Mouse (Mus musculus) ovary, adult 18-20 months (tissue): ENCODE measurements around the gene Iglon5.
A peak's percentile ranks its signal among the peaks of the same experiment; 100 is the strongest.

Source experiments
- DNase-seq: peaks from one replicate; pipeline ENCODE4 v3.0.0; 2022; ENCODE audit warnings: low spot score, mixed read lengths

Gene Iglon5

DNA sequence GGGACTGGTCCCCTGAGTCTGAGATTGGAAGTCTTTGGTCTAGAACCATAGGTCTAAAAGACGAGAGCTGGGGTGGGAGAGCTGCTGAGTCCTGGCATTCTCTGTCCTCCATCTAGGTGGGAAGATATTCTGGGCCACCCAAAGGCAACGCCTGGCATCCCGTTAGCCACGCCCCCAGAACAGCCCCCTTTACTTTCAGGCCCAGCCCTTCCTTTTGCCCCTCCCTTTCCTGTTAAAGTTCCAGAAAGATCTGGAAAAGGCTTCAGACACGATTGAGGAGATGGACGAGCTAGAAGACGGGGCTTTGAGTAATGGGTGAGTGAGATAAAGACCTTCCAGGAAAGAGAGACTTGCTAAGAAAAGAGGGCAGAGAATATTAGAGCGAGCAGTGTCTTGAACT lies 62.5 kb downstream of the Iglon5 start, which contains the start of gene Lim2:
Gene Lim2 (plus strand): TSS at position 265 of the 400 bp plus-strand sequence.
- DNase-seq, result no peak

DNA sequence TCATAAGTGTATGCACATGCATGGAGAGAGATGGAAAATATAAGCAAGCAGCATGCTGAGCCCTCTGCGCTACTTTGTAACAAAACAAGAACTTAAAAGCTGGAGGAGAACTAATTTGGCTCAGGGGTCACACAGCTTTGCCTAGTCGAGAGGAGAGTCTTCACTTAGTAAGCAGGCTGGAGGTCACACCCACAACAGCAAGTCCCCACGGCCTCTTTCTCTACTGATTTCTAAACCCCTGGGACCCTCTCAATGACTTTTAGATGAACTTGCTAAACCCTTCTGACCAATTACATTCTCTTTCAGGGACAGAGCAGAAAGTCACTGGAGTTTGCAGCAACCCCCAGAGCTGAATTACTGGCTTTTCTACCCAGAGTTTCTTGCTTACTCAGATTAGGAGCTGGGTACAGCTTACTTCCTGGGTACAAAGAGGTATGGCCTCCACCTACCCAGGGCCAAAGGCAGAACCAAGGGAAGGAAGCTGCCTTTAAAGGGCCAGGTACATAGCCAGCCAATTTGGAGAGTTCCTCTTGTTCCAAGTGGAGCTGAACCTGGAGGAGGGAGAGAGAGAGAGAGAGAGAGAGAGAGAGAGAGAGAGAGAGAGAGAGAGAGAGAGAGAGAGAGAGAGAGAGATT lies 65.8 kb downstream of the Iglon5 start:
- DNase-seq, result no peak

DNA sequence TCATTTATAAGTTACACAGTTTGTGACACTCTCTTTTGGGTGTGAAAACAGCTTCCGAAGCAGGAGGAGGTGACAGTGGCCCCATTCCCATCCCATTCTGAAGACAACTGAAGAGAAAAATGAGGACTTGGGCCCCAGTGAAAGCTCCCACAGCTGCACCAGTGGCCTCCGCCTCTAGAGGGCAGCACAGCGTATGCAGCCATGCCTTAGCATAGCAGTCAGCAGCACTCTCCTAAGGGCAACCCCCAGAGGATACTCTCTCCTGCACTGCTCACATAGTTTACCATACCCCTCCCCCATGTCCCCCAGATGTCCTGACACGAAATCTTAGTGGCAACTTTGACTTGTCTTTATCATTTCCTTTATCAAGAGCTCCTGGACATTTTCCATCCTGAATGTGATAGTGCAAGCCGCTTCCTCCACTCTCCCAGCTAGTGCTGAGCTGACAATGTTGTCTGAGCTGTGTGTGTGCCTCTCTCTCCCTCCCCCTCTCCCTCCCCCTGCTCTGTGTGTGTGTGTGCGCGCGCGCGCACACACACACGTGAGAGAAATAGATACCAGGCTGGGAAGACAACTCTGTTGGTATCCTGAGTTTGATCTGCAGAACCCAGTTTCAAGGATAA lies 66.8 kb downstream of the Iglon5 start:
- peak; percentile 33 for DNase-seq
